Mouse (Mus musculus) spleen, adult 2 months (tissue): ENCODE measurements at regions not wholly inside any gene's neighbourhood (a gene's known extent, or its start where the extent isn't known, plus 50 kb on each side); places are given as distances from the start of the nearest gene placed in this dataset.

Experiments used
- CTCF ChIP-seq: fragments of 200-500 bp; IDR thresholded peaks from 2 replicates; pipeline ENCODE4 v1.5.1; 2011; ENCODE audit warnings: mild to moderate bottlenecking, inconsistent platforms; ENCODE audit not compliant: insufficient read depth, insufficient read length, insufficient replicate concordance; ENCODE audit errors: extremely low read depth
- POLR2A ChIP-seq: fragments of 200-500 bp; IDR thresholded peaks from 2 replicates; pipeline ENCODE4 v1.6.1; 2011; ENCODE audit warnings: low read depth, low read length, inconsistent platforms

GRCm38 (mm10) chr5:33495276-33495675 lies 61.5 kb upstream of the Nkx1-1 start:
- TF ChIP-seq CTCF: no peak
- TF ChIP-seq POLR2A: no peak
